Mouse (Mus musculus) ES-Bruce4 (cell line): ENCODE results near the gene Scp2.

ENCODE experiments used
- EP300 ChIP-seq: IDR thresholded peaks from 2 replicates; pipeline ENCODE4 v1.6.1; 2011; ENCODE audit warnings: low read depth, low read length; ENCODE audit not compliant: insufficient read depth
- POLR2A ChIP-seq: IDR thresholded peaks from one replicate; pipeline ENCODE4 v1.8.1; 2011; ENCODE audit warnings: low read length; ENCODE audit not compliant: insufficient read depth

GRCm38 (mm10) chr4:108063616-108064015 lies 81.2 kb downstream of the Scp2 start:
- TF ChIP-seq EP300 (no peak), POLR2A (no peak)
